Mouse (Mus musculus) midbrain, embryonic 12.5 days (tissue): ENCODE measurements around the gene Iqgap2. TPM values are rescaled to one million over a fixed set of nuclear protein-coding genes. Genes with fewer than 3 reads are reported as not detected.

Experiments used
- ATAC-seq: fragments of 200-750 bp; cut with Nextera tagmentation; 2 replicates; pipeline ENCODE4 v1.8.0; 2017; ENCODE audit warnings: low read depth, moderate TSS enrichment, moderate library complexity; ENCODE audit not compliant: low FRiP score
- H3K27ac ChIP-seq: fragments of 300-500 bp; sonication (generic); replicated peaks from 2 replicates; pipeline ENCODE4 v1.5.1; 2016; ENCODE audit warnings: mild to moderate bottlenecking
- H3K27me3 ChIP-seq: fragments of 300-500 bp; sonication (generic); 2 replicates; pipeline ENCODE4 v1.6.1; 2016; ENCODE audit warnings: mild to moderate bottlenecking
- H3K36me3 ChIP-seq: fragments of 300-500 bp; sonication (generic); 2 replicates; pipeline ENCODE4 v1.6.1; 2016
- H3K4me1 ChIP-seq: fragments of 300-500 bp; sonication (generic); 2 replicates; pipeline ENCODE4 v1.6.1; 2016
- H3K4me2 ChIP-seq: fragments of 300-500 bp; sonication (generic); replicated peaks from 2 replicates; pipeline ENCODE4 v1.6.1; 2016; ENCODE audit warnings: mild to moderate bottlenecking, moderate library complexity
- H3K4me3 ChIP-seq: fragments of 300-500 bp; sonication (generic); 2 replicates; pipeline ENCODE4 v1.5.1; 2016; ENCODE audit warnings: mild to moderate bottlenecking
- H3K9ac ChIP-seq: fragments of 300-500 bp; sonication (generic); replicated peaks from 2 replicates; pipeline ENCODE4 v1.6.1; 2016; ENCODE audit warnings: mild to moderate bottlenecking, moderate library complexity
- H3K9me3 ChIP-seq: fragments of 300-500 bp; sonication (generic); 2 replicates; pipeline ENCODE4 v1.6.1; 2016; ENCODE audit warnings: mild to moderate bottlenecking
- WGBS: fragments of 180-500 bp; shearing (Covaris S2); methylation state at CpG from one replicate; pipeline ENCODE4 v1.1.7; 2016; 5-methylcytosine and 5-hydroxymethylcytosine counted together
- polyA plus RNA-seq: library from polyadenylated mRNA; unstranded; fragments of >200 nt; fragmentation: Nextera tagmentation; extraction: Ambion mirVana; gene quantifications from 2 replicates; pipeline ENCODE4 v1.2.1, GENCODE M21; 2016

Gene Iqgap2
- polyA plus RNA-seq, 1 experiment from 2014 or later, result 13.0 TPM

DNA sequence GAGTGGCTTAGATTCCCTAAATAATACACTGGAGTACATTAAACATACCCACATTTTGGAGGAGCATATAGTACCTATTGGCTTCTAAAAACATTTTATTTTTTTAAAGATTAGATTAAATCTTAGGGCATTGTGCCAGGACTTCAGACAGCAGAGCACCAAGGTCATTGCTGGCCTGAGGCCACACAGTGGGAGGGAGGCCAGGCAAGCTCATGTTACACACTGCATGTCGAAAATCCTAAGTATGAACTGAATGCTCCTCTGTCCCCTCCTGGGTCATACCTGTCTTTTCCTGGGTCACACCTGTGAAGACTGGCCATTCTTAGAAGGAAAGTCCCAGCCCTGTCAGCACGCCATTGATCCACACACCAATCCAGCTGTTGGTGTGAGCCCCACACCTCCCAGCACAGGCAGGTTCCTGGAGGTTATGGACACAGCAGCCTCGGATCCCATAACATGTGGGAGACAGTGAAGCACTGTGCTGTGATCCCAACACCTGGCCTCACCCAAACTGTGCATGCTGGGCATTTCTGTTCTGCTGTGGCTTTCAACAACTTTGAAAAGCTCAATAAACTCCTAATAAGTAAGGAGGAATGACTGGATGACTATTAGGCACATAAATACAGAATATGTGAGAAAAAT is 127.7 kb downstream of the Iqgap2 start:
- no peak overlapping the region for H3K27ac ChIP-seq
- H3K4me2 ChIP-seq, result no peak overlapping the region

DNA sequence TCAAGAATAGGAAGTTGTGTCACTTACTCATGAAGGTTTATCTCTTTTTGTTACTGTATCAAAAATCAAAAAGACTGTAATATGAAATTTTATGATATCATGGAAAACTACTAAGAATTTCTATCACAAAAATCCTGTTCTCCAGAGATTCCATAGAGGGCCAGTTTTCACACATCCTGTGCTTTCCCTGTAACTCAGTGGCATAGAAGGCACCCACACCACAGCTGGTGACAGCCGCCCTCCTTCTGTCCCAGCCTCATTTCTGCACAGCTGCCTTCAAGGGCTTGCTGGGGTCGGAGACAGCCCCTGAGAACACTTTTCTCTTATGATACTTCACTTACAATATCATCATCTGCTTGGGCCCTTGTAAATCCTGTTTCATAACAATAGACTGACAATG is 131.9 kb downstream of the Iqgap2 start:
- WGBS, result 84% methylated on average over 2 of the region's 2 CpGs
- Histone ChIP-seq H3K27ac (no peak overlapping the region), H3K4me2 (no peak overlapping the region), H3K9ac (no peak overlapping the region), H3K27me3 (no peaks in the 10 kb centered on the region), H3K9me3 (no peaks in the 10 kb centered on the region), H3K36me3 (0 out of 2 replicates have a peak, but pooled peaks cover 3% of the 10 kb centered on the region), H3K4me1 (peaks cover 9% of the 10 kb centered on the region), H3K4me3 (no peak overlapping the region)
- no peak for ATAC-seq

More for the DNA sequence above, 127.7 kb downstream of the Iqgap2 start:
- 64% methylated on average over 3 of the region's 3 CpGs for WGBS
- ATAC-seq, result no peak
- H3K9ac ChIP-seq, result no peak overlapping the region
- no peak overlapping the region for H3K4me3 ChIP-seq
- no peaks in the 10 kb centered on the region for H3K27me3 ChIP-seq
- H3K4me1 ChIP-seq, result peaks cover 19% of the 10 kb centered on the region
- no peaks in the 10 kb centered on the region for H3K9me3 ChIP-seq
- H3K36me3 ChIP-seq, result no peaks in the 10 kb centered on the region

DNA sequence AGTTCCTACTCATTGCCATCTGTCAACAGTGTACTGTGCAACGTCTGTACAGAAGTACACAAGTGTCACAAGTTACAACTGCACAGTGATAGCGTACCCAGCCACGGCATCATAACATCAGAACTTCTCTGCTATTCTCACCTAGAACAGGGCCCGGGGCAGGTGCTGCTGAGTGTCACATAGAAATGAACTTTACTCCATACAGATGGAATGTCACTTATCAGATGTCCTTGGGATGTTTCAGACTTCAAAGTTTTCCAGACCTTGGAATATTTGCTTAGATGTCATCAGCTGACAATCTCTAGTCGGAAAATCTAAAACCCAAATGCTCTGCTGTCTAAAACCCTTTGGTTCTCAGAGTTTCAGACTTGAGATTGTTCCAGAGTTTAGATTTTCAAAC is 137.4 kb downstream of the Iqgap2 start:
- H3K4me2 ChIP-seq, result no peak overlapping the region
- WGBS, result 96% methylated on average over 5 of the region's 5 CpGs
- no peak overlapping the region for H3K27ac ChIP-seq
- H3K9ac ChIP-seq, result no peak overlapping the region
- no peak overlapping the region for H3K4me3 ChIP-seq
- ATAC-seq, result no peak
- H3K9me3 ChIP-seq, result no peaks in the 10 kb centered on the region
- H3K36me3 ChIP-seq, result 0 out of 2 replicates have a peak, but pooled peaks cover 3% of the 10 kb centered on the region
- no peaks in the 10 kb centered on the region for H3K27me3 ChIP-seq
- no peaks in the 10 kb centered on the region for H3K4me1 ChIP-seq

DNA sequence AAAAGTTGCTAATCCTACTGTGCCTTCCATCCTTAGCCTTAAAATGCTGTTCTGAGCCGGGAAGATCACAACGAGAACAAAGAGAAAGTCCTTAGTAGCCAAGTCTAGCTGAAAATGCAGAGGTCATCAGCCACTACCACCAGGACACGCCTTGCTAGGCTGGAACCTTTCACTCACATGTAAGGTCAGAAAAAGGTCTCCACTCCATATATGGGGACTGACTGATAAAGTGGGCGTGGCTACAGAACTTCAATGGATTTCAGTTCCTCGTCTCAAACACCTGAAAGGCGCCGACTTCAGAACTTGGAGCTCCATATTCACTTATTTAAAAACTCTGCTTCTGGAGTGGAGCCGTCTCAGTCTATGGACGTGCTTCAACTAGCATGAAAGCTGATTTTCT is 139.3 kb downstream of the Iqgap2 start:
- ATAC-seq, result no peak
- no peak overlapping the region for H3K4me3 ChIP-seq
- 0 out of 2 replicates have a peak, but pooled peaks cover 3% of the 10 kb centered on the region for H3K36me3 ChIP-seq
- H3K27me3 ChIP-seq, result no peaks in the 10 kb centered on the region
- no peaks in the 10 kb centered on the region for H3K4me1 ChIP-seq
- no peak overlapping the region for H3K9ac ChIP-seq
- H3K9me3 ChIP-seq, result no peaks in the 10 kb centered on the region
- WGBS, result 91% methylated on average over 9 of the region's 9 CpGs
- H3K27ac ChIP-seq, result no peak overlapping the region
- no peak overlapping the region for H3K4me2 ChIP-seq

DNA sequence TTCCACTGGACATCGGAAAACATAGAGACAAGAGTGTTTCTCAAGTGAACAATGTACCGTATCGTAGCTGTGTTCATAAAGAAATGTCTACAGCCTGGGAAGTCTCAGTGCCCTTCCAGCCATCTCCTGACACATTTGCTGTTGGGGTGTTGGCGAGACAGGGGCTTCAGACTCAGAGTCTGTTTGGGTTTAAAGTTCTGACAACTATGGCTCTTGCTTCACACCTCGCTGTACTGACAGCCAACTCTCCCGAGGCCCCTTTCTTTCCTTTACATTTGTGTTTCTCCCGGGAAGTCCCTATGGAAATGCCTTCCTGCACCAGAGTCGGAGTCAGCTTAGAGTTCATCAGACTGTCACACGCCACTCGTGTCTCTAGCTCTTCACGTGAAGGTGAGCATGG is 144.2 kb downstream of the Iqgap2 start:
- Histone ChIP-seq H3K27me3 (no peaks in the 10 kb centered on the region), H3K9me3 (no peaks in the 10 kb centered on the region), H3K4me3 (no peak overlapping the region), H3K4me2 (no peak overlapping the region), H3K36me3 (peaks cover 4% of the 10 kb centered on the region; the same call in 1 of the 2 replicates), H3K27ac (no peak overlapping the region), H3K4me1 (no peaks in the 10 kb centered on the region), H3K9ac (no peak overlapping the region)
- ATAC-seq, result no peak
- WGBS, result 87% methylated on average over 11 of the region's 11 CpGs

DNA sequence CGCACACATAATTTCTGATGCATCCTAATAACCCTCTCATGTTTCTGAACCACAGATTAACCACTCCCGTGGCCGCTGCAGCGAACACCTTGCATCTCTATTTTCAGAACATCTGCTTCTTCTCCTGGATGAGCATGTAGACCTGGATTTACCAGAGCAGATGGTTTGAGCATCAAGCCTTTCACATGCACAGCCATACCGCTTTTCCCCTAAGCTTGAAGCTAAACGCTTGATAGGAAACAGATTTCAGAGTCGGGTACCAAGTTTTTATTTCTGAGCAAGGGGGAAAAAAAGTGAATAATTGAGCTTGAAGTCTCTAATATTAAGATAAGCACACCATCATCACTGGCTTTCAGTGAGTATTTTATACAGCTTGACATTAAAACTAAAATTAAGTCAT is 144.6 kb downstream of the Iqgap2 start:
- 87% methylated on average over 7 of the region's 7 CpGs for WGBS
- Histone ChIP-seq H3K4me1 (no peaks in the 10 kb centered on the region), H3K36me3 (peaks cover 4% of the 10 kb centered on the region; the same call in 1 of the 2 replicates), H3K4me2 (no peak overlapping the region), H3K9me3 (no peaks in the 10 kb centered on the region), H3K27me3 (no peaks in the 10 kb centered on the region), H3K27ac (no peak overlapping the region), H3K4me3 (no peak overlapping the region), H3K9ac (no peak overlapping the region)
- ATAC-seq, result no peak

DNA sequence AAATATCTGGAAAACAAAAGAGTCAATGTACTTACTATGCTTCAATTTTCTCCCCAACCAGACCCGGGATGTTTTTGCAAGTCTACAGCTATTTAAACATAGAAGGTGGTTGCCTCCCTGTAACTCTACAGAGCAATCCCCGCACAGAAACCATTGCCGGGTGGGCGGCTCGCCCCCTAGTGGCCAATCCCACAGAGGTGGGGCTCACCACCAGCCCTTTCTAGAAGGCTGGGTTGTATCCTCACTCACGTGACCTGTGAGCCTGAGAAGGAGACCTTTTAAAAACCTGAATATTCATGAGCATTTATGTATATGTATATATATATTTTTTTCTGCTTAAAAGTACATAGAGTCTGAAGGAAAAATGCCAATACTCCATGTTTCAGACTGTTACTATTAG is 145.2 kb downstream of the Iqgap2 start:
- no peaks in the 10 kb centered on the region for H3K4me1 ChIP-seq
- peaks cover 4% of the 10 kb centered on the region; the same call in 1 of the 2 replicates for H3K36me3 ChIP-seq
- ATAC-seq, result peak; percentile 71; the same call in 1 of the 2 replicates
- H3K9ac ChIP-seq, result no peak overlapping the region
- H3K4me2 ChIP-seq, result no peak overlapping the region
- H3K4me3 ChIP-seq, result no peak overlapping the region
- no peaks in the 10 kb centered on the region for H3K9me3 ChIP-seq
- 13% methylated on average over 6 of the region's 6 CpGs for WGBS
- H3K27me3 ChIP-seq, result no peaks in the 10 kb centered on the region
- no peak overlapping the region for H3K27ac ChIP-seq

DNA sequence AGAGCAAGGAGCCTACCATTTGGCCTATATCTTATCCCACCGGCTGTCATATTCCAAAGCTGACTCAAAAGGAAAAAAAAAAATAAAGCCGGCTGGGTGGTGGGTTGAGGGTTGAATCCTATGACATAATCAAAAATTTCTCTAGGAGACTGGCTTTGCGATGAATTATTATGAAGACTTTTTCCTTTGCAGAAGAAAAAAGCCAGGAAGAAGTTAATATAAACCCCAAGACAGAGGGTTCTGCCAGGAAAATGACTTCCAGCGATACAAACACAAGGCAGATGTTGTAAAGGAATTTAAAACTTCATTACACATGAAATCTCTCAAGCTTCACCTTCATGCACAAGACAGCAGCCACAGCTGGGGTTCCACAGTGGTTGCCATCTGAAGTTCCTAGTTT is 146.3 kb downstream of the Iqgap2 start:
- 89% methylated on average over 4 of the region's 4 CpGs for WGBS
- Histone ChIP-seq H3K4me1 (no peaks in the 10 kb centered on the region), H3K36me3 (peaks cover 4% of the 10 kb centered on the region; the same call in 1 of the 2 replicates), H3K27ac (no peak overlapping the region), H3K9ac (no peak overlapping the region), H3K9me3 (no peaks in the 10 kb centered on the region), H3K27me3 (no peaks in the 10 kb centered on the region), H3K4me2 (no peak overlapping the region), H3K4me3 (no peak overlapping the region)
- ATAC-seq, result no peak

DNA sequence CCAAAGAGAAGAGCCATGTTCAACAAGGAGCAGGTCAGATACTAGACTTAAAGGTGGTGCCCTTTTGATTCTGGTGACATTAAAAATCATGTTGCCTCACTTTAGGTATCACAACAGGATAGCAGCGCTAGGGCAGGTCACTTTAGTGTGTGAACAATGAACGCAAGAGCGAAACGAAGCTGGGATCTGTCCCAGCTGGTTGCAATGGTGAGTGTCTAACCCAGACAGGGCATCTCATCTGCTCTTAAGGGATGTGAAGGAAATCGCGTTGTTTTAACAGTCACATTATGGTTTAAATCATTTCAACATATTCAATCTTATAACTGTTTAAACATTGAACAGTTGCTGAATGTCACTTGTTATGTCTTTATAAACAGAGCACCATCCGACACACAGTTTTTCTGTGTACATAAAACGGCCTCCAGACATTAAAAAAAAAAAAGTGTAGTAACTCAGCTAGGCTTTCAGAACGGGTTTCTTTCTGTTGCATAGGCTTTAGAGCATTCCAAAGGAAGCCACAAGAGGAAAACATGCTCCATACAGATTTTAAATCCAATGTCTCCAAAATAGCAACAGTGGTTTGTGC is 148.7 kb downstream of the Iqgap2 start:
- Histone ChIP-seq H3K36me3 (peaks cover 4% of the 10 kb centered on the region; the same call in 1 of the 2 replicates), H3K27me3 (no peaks in the 10 kb centered on the region), H3K9me3 (no peaks in the 10 kb centered on the region), H3K9ac (no peak overlapping the region), H3K4me2 (no peak overlapping the region), H3K4me3 (no peak overlapping the region), H3K27ac (no peak overlapping the region), H3K4me1 (no peaks in the 10 kb centered on the region)
- 88% methylated on average over 9 of the region's 9 CpGs for WGBS
- ATAC-seq, result no peak

DNA sequence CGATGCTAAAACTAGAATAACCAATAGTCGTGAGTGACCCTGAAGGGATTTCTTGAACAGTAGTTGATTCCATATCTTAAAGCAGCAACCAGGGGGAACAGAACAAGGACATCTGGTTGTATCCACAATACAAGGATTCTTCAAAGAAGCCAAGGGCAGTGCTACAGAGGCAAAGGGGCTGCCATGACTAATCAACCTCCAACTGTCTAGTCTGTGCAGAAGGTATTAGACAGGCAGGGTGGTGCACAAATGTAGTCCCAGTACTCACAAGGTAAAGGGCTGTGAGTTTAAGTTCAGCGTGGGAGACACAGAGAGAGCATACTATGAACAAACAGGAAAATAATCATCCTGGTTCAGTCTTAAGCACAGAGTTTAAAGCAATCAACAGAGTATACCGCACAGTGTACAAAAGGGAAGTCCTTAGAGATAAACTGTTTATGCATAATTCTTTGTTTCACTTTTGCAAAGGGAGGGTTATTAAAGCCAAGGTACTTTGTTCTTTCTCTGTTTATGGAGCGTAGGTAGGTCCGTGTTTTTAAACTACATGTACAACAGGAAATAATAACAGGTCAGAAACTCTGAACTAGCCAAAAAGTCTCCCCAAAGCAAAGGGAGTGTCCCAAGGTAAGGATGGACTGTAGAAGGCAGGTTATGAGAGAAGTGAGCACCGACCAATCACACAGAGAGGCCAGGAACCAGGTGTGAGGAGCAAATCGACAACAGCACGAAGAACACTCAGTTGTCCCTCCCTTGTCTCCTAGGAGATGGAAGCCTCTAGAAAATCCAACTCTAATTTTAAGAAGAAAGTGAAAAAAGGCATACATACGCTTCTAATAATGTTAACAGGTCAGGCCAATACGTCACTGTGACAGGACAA is 149.7 kb downstream of the Iqgap2 start:
- ATAC-seq, result no peak
- Histone ChIP-seq H3K27me3 (no peaks in the 10 kb centered on the region), H3K36me3 (peaks cover 4% of the 10 kb centered on the region; the same call in 1 of the 2 replicates), H3K4me2 (no peak overlapping the region), H3K4me1 (no peaks in the 10 kb centered on the region), H3K4me3 (no peak overlapping the region), H3K27ac (no peak overlapping the region), H3K9ac (no peak overlapping the region), H3K9me3 (no peaks in the 10 kb centered on the region)
- WGBS, result 95% methylated on average over 11 of the region's 11 CpGs

DNA sequence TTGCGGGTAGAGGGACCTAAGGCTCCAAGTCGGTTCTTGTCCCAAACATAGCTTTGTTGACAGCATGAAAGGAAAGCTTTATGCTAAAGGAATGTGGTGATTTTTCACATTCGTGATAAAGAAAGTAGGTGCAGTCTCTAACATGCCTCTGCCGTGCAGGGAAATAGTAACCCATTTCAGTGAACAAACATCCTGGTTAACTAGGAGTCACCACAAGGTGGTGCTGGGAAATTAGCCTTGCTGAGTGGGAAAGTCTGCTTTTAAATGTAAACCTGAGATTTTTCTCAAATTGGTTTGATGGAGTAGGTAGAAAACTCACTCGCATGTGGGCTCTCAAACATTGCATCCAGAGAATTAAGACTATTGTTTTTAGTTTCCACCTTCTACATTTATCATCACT is 152.1 kb downstream of the Iqgap2 start:
- no peaks in the 10 kb centered on the region for H3K9me3 ChIP-seq
- no peaks in the 10 kb centered on the region for H3K4me1 ChIP-seq
- H3K27ac ChIP-seq, result no peak overlapping the region
- no peaks in the 10 kb centered on the region for H3K27me3 ChIP-seq
- ATAC-seq, result no peak
- H3K36me3 ChIP-seq, result peaks cover 2% of the 10 kb centered on the region; the same call in 1 of the 2 replicates
- no peak overlapping the region for H3K4me3 ChIP-seq
- 85% methylated on average over 5 of the region's 5 CpGs for WGBS
- H3K9ac ChIP-seq, result no peak overlapping the region
- no peak overlapping the region for H3K4me2 ChIP-seq

DNA sequence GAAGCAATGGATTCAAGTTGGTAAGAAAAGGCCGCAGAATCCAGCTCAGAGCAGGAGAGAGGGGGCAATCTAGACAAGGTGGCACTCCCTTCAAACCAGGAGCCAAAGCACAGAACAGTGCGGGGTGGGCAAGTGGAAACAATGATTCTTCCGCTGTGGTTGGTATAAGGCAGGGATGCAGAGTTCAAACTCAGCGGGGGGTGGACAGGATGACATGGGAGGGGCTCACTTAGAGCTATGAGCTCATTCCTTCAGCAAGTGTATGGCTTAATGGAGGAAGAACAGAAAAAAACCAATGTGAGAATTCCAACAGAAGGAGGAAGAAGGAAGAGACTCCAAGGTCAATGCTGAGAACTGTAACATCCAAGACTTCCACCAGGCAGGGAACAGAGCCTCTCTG is 161.2 kb downstream of the Iqgap2 start:
- Histone ChIP-seq H3K27ac (no peak overlapping the region), H3K4me1 (no peaks in the 10 kb centered on the region), H3K9me3 (no peaks in the 10 kb centered on the region), H3K36me3 (0 out of 2 replicates have a peak, but pooled peaks cover 11% of the 10 kb centered on the region), H3K4me3 (no peak overlapping the region), H3K27me3 (no peaks in the 10 kb centered on the region), H3K9ac (no peak overlapping the region), H3K4me2 (no peak overlapping the region)
- WGBS, result 86% methylated on average over 4 of the region's 4 CpGs
- ATAC-seq, result no peak
